8 mouse cellular contexts compared by ENCODE assay signal in the genomic region with DNA sequence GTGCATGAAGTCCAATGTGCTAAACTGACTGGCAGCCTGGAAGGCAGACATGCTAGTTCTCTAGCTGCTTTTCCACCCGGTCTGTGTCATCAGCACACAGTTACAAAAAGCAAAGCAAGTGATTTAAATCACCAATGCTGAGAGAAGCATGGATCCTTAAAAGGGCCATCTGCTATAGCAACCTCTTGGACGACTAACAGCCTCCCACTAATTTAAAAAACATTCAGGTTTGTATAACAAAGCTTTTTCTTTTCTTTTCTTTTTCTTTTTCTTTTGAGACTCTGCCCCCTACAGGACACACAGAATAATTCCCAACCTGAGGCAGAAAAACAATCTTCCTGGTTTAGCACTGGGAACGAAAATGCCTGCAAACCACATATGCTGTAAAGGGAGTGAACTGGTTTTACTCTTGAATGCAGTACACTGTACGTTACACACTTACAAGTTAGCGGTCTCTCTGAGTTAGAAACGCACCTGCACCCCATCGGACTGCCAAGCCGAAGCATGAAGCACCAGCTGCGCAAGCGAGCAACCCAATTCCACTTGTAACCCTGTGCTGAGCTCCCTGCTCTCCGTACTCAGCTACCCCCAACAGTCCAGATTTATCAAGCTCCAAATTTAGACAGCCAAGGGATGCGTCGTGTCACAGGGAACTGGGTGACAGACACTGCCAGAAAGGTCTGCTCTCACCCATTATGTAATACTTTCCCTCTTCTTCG. TPM values are rescaled to one million over a fixed set of nuclear protein-coding genes. Genes with fewer than 3 reads are reported as not detected.
DNase-seq lines count a peak whose midpoint lies in the region; ATAC-seq and TF ChIP-seq lines count a peak whose summit lies in the region.

No protein-coding gene starts in this region.

- 48% methylated on average over 14 of the region's 14 CpGs for WGBS in forebrain, embryonic 10.5 days
- 44% methylated on average over 14 of the region's 14 CpGs for WGBS in forebrain, embryonic 11.5 days
- 53% methylated on average over 14 of the region's 14 CpGs for WGBS in midbrain, embryonic 13.5 days

- TF ChIP-seq POLR2A in MEL (IDR thresholded peaks at IDR 0.05; ENCODE audit: control insufficient read depth in 1 of 2, insufficient read depth in 1 of 2, low read depth in 1 of 2, low read length in 2 of 2, poor library complexity in 1 of 2): no peak

- no peak overlapping the region for H3K4me2 ChIP-seq in forebrain, embryonic 11.5 days (ENCODE audit: low read depth, low read length, severe bottlenecking)
- H3K4me2 ChIP-seq in midbrain, embryonic 13.5 days (replicated peaks): no peak overlapping the region

- DNase-seq in forebrain, embryonic 10.5 days (ENCODE audit: extremely low spot score, low spot score): peak; percentile 18
- DNase-seq in forebrain, embryonic 11.5 days (ENCODE audit: low spot score): no peak
- DNase-seq in MEL (ENCODE audit: low read depth, low spot score): peak; percentile 40
- DNase-seq in embryo, embryonic 11 days: peak; percentile 67
- peak; percentile 33 to 49 for DNase-seq in heart, postnatal 36 days
- DNase-seq in layer of hippocampus, adult 9-11 months: peak; percentile 73
- peak; percentile 21 for DNase-seq in yolk sac, embryonic 10.5 days (ENCODE audit: low spot score)

- TF ChIP-seq CTCF in MEL (IDR thresholded peaks at IDR 0.05 in 2 of 3, conservative IDR thresholded peaks at IDR 0.05 in 1 of 3; ENCODE audit: control insufficient read depth in 1 of 3, insufficient read depth in 1 of 3, low read depth in 2 of 3, low read length in 3 of 3, poor library complexity in 1 of 3, severe bottlenecking in 1 of 3): peak in 2 of 3 experiments; percentile 37 to 77; a peak in 4 of 6 replicates

- H3K4me3 ChIP-seq in forebrain, embryonic 10.5 days: no peak overlapping the region
- H3K4me3 ChIP-seq in forebrain, embryonic 11.5 days (ENCODE audit: low read depth, low read length): no peak overlapping the region
- H3K4me3 ChIP-seq in MEL (ENCODE audit: control insufficient read depth in 1 of 2, insufficient read depth in 1 of 2, low read depth in 2 of 2, low read length in 2 of 2): no peak overlapping the region
- no peak overlapping the region for H3K4me3 ChIP-seq in midbrain, embryonic 13.5 days (replicated peaks)

- peak; percentile 80 for TF ChIP-seq RAD21 in MEL (IDR thresholded peaks at IDR 0.05; ENCODE audit: low read depth, low read length)

- H3K27me3 ChIP-seq in forebrain, embryonic 10.5 days (ENCODE audit: poor library complexity, severe bottlenecking): peaks cover 93% of the 10 kb centered on the region
- peaks cover 23% of the 10 kb centered on the region for H3K27me3 ChIP-seq in forebrain, embryonic 11.5 days (ENCODE audit: control insufficient read depth, insufficient read depth, low read length)
- no peaks in the 10 kb centered on the region for H3K27me3 ChIP-seq in MEL (ENCODE audit: control insufficient read depth in 1 of 2, insufficient read depth in 2 of 2, low read length in 2 of 2)
- peaks cover 35% of the 10 kb centered on the region for H3K27me3 ChIP-seq in midbrain, embryonic 13.5 days

- H3K27ac ChIP-seq in forebrain, embryonic 10.5 days: no peak overlapping the region
- H3K27ac ChIP-seq in forebrain, embryonic 11.5 days (ENCODE audit: low read depth, low read length): no peak overlapping the region
- no peak overlapping the region for H3K27ac ChIP-seq in MEL (ENCODE audit: control insufficient read depth, low read depth, low read length)
- H3K27ac ChIP-seq in midbrain, embryonic 13.5 days: no peak overlapping the region

- H3K79me2 ChIP-seq in MEL (ENCODE audit: control insufficient read depth, insufficient read depth, low read length, poor library complexity): no peaks in the 10 kb centered on the region

- TF ChIP-seq EP300 in MEL (IDR thresholded peaks at IDR 0.05; ENCODE audit: low read depth in 1 of 2, low read length in 2 of 2): no peak

- peaks cover 9% of the 10 kb centered on the region for H3K36me3 ChIP-seq in forebrain, embryonic 10.5 days (replicated peaks)
- H3K36me3 ChIP-seq in forebrain, embryonic 11.5 days (ENCODE audit: control insufficient read depth, insufficient read depth, low read length): no peaks in the 10 kb centered on the region
- no peaks in the 10 kb centered on the region; a peak in 1 of 4 replicates for H3K36me3 ChIP-seq in MEL (ENCODE audit: control insufficient read depth in 1 of 2, insufficient read depth in 2 of 2, low read length in 2 of 2)
- H3K36me3 ChIP-seq in midbrain, embryonic 13.5 days: peaks cover 15% of the 10 kb centered on the region

- H3K9me3 ChIP-seq in forebrain, embryonic 10.5 days: no peaks in the 10 kb centered on the region
- H3K9me3 ChIP-seq in forebrain, embryonic 11.5 days (ENCODE audit: control insufficient read depth, low read length): no peaks in the 10 kb centered on the region
- H3K9me3 ChIP-seq in MEL (replicated peaks; ENCODE audit: insufficient read depth, low read length): no peaks in the 10 kb centered on the region
- no peaks in the 10 kb centered on the region for H3K9me3 ChIP-seq in midbrain, embryonic 13.5 days

- ATAC-seq in forebrain, embryonic 11.5 days (replicated peaks; ENCODE audit: low FRiP score): no peak
- peak; percentile 63 for ATAC-seq in midbrain, embryonic 13.5 days

- intact Hi-C loops in heart, postnatal 36 days (cut with DNase I): loop anchor here (1.0 to 5.0 kb wide), 5 partner anchors 68 to 302 kb away; a partner anchor contains a TSS

- no peak overlapping the region for H3K9ac ChIP-seq in forebrain, embryonic 11.5 days (ENCODE audit: low read length)
- H3K9ac ChIP-seq in MEL (ENCODE audit: control insufficient read depth, low read depth, low read length, poor library complexity, severe bottlenecking): no peak overlapping the region
- H3K9ac ChIP-seq in midbrain, embryonic 13.5 days (replicated peaks): no peak overlapping the region

- H3K4me1 ChIP-seq in forebrain, embryonic 10.5 days: peaks cover 43% of the 10 kb centered on the region
- H3K4me1 ChIP-seq in forebrain, embryonic 11.5 days (replicated peaks; ENCODE audit: control insufficient read depth, insufficient read depth, low read length): peaks cover 9% of the 10 kb centered on the region
- H3K4me1 ChIP-seq in MEL (ENCODE audit: control insufficient read depth in 1 of 2, insufficient read depth in 2 of 2, low read length in 2 of 2): no peaks in the 10 kb centered on the region
- H3K4me1 ChIP-seq in midbrain, embryonic 13.5 days (replicated peaks): peaks cover 31% of the 10 kb centered on the region

TF ChIP-seq in MEL, 35 proteins besides CTCF, POLR2A, EP300 and RAD21:
- peak; percentile 66 for TF ChIP-seq ZC3H11A (IDR thresholded peaks at IDR 0.05; ENCODE audit: low read depth, low read length)
- peak; percentile 80 for TF ChIP-seq SMC3 (IDR thresholded peaks at IDR 0.05; ENCODE audit: low read depth, low read length)
- no peak for TF ChIP-seq POLR2AphosphoS5 (IDR thresholded peaks at IDR 0.05; ENCODE audit: borderline replicate concordance, low read depth, low read length)
TF ChIP-seq in MEL: peak in this region for 2.

RNA-seq across cellular contexts. Expression of a gene that starts 37.7 kb away (rescaled TPM):
- 6.2 and 7.2 TPM in 2 replicates for polyA plus RNA-seq in forebrain, embryonic 10.5 days (2016; fragmentation: Nextera tagmentation; extraction: Ambion mirVana)
- 6.5 and 7.2 TPM in 2 replicates for polyA plus RNA-seq in forebrain, embryonic 11.5 days (2014; fragmentation: Nextera tagmentation; extraction: Ambion mirVana)
- 1.7 and 1.8 TPM in 2 replicates for total RNA-seq in MEL (2012; rRNA removed)
- 1 to 10 TPM in 1 of 2 experiments, not detected in 1; 2.0 TPM for polyA plus RNA-seq in MEL (2012; ENCODE audit: insufficient read depth in 1 of 2, insufficient read length in 2 of 2, low read depth in 1 of 2, low replicate concordance in 2 of 2, missing spikeins in 1 of 2)
- 1 to 10 TPM; 7.5 to 8.6 TPM for total RNA-seq in heart, postnatal 36 days (2021)
- 10.3 and 11.8 TPM in 2 replicates for polyA plus RNA-seq in midbrain, embryonic 13.5 days (2015; fragmentation: Nextera tagmentation; extraction: Ambion mirVana)
